Mouse (Mus musculus) forebrain, embryonic 14.5 days (tissue): ENCODE results near the gene Uap1l1. TPM values are rescaled to one million over a fixed set of nuclear protein-coding genes. Genes with fewer than 3 reads are reported as not detected.
A peak's percentile ranks its signal among the peaks of the same experiment; 100 is the strongest.

Experiments
- ATAC-seq: fragments of 200-750 bp; cut with Nextera tagmentation; 2 replicates; pipeline ENCODE4 v1.8.0; 2017; ENCODE audit warnings: mild to moderate bottlenecking, moderate library complexity
- DNase-seq: peaks from one replicate; pipeline ENCODE4 v3.0.0-alpha.2; 2015; ENCODE audit warnings: low spot score
- H3K27ac ChIP-seq: fragments of 300-500 bp; sonication (generic); 2 replicates; pipeline ENCODE4 v1.5.1; 2014; ENCODE audit warnings: low read depth, mild to moderate bottlenecking, control low read depth, low read length, moderate library complexity
- H3K27me3 ChIP-seq: fragments of 300-500 bp; sonication (generic); replicated peaks from 2 replicates; pipeline ENCODE4 v1.6.1; 2014; ENCODE audit warnings: low read length, control low read depth, mixed read lengths; ENCODE audit not compliant: control insufficient read depth, insufficient read depth
- H3K36me3 ChIP-seq: fragments of 300-500 bp; sonication (generic); 2 replicates; pipeline ENCODE4 v1.6.1; 2014; ENCODE audit warnings: low read length, control low read depth; ENCODE audit not compliant: control insufficient read depth, insufficient read depth
- H3K4me1 ChIP-seq: fragments of 300-500 bp; sonication (generic); 2 replicates; pipeline ENCODE4 v1.6.1; 2014; ENCODE audit warnings: antibody characterized with exemption, low read length, control low read depth; ENCODE audit not compliant: control insufficient read depth, insufficient read depth
- H3K4me2 ChIP-seq: fragments of 300-500 bp; sonication (generic); 2 replicates; pipeline ENCODE4 v1.6.1; 2014; ENCODE audit warnings: mild to moderate bottlenecking, control low read depth, low read length
- H3K4me3 ChIP-seq: fragments of 300-500 bp; sonication (generic); 2 replicates; pipeline ENCODE4 v1.5.1; 2014; ENCODE audit warnings: low read depth, low read length, control low read depth
- H3K9ac ChIP-seq: fragments of 300-500 bp; sonication (generic); 2 replicates; pipeline ENCODE4 v1.6.1; 2014; ENCODE audit warnings: mild to moderate bottlenecking, low read length, control low read depth, moderate library complexity
- H3K9me3 ChIP-seq: fragments of 300-500 bp; sonication (generic); replicated peaks from 2 replicates; pipeline ENCODE4 v1.6.1; 2016; ENCODE audit warnings: low read length, control low read depth, mixed read lengths; ENCODE audit not compliant: control insufficient read depth
- WGBS: fragments of 180-500 bp; shearing (Covaris S2); extraction: QIAGEN DNeasy Blood & Tissue Kit; methylation state at CpG from one replicate; pipeline ENCODE4 v1.1.7; 2014; 5-methylcytosine and 5-hydroxymethylcytosine counted together
- polyA plus RNA-seq: library from polyadenylated mRNA; unstranded; fragments of >200 nt; fragmentation: Nextera tagmentation; extraction: Ambion mirVana; gene quantifications from 2 replicates; pipeline ENCODE4 v1.2.1, GENCODE M21; 2014

The Uap1l1 gene
- polyA plus RNA-seq, 1 experiment from 2014 or later: 5.8 TPM

- peaks cover 9% of the 10 kb centered on the region for H3K27me3 ChIP-seq
- ATAC-seq: no peak
- H3K4me1 ChIP-seq: peaks cover 9% of the 10 kb centered on the region
- no peak for DNase-seq
- WGBS: 82% methylated on average over 4 of the region's 4 CpGs
- H3K9ac ChIP-seq: no peak overlapping the region
- H3K36me3 ChIP-seq: no peaks in the 10 kb centered on the region
- H3K9me3 ChIP-seq: no peaks in the 10 kb centered on the region
- H3K27ac ChIP-seq: no peak overlapping the region
- H3K4me3 ChIP-seq: no peak overlapping the region
- no peak overlapping the region for H3K4me2 ChIP-seq
These were observed 5.6 kb downstream of the Uap1l1 start for GRCm38 (mm10) chr2:25359848-25360247.

- Histone ChIP-seq H3K27me3 (no peaks in the 10 kb centered on the region), H3K9ac (peak within 1 kb of the TSS; percentile 64), H3K4me2 (peak within 1 kb of the TSS; percentile 94), H3K36me3 (peaks cover 22% of the 10 kb centered on the region), H3K4me1 (peaks cover 9% of the 10 kb centered on the region), H3K27ac (no peak within 1 kb of the TSS), H3K9me3 (no peaks in the 10 kb centered on the region), H3K4me3 (peak within 1 kb of the TSS; percentile 52)
- 2% methylated on average over 13 of the region's 13 CpGs for WGBS
- peak; percentile 89 for ATAC-seq
- DNase-seq: peak; percentile 91
These were observed 9.0 kb downstream of the Uap1l1 start, which contains the start of gene Dpp7 for GRCm38 (mm10) chr2:25356208-25357079. TSS of gene Dpp7 (minus strand) at chr2:25356359.

- no peaks in the 10 kb centered on the region for H3K9me3 ChIP-seq
- no peaks in the 10 kb centered on the region for H3K27me3 ChIP-seq
- H3K27ac ChIP-seq: no peak overlapping the region
- ATAC-seq (no peak), DNase-seq (no peak)
- H3K36me3 ChIP-seq: peaks cover 31% of the 10 kb centered on the region
- H3K4me1 ChIP-seq: peaks cover 9% of the 10 kb centered on the region
- H3K4me2 ChIP-seq: peak overlapping the region; percentile 94
- H3K4me3 ChIP-seq: peak overlapping the region; percentile 52
- WGBS: 39% methylated on average over 18 of the region's 18 CpGs
- peak overlapping the region; percentile 64 for H3K9ac ChIP-seq
These were observed 9.9 kb downstream of the Uap1l1 start for GRCm38 (mm10) chr2:25355419-25356066.

- Histone ChIP-seq H3K36me3 (peaks cover 45% of the 10 kb centered on the region), H3K4me1 (peaks cover 9% of the 10 kb centered on the region), H3K9ac (no peak overlapping the region), H3K4me2 (no peak overlapping the region), H3K27me3 (no peaks in the 10 kb centered on the region), H3K4me3 (no peak overlapping the region), H3K27ac (no peak overlapping the region), H3K9me3 (no peaks in the 10 kb centered on the region)
- no peak for DNase-seq
- no peak for ATAC-seq
- 91% methylated on average over 6 of the region's 6 CpGs for WGBS
These were observed 11.3 kb downstream of the Uap1l1 start for GRCm38 (mm10) chr2:25354211-25354610.

GRCm38 (mm10) chr2:25350701-25351100 is 14.8 kb downstream of the Uap1l1 start:
- Histone ChIP-seq H3K4me2 (no peak overlapping the region), H3K36me3 (peaks cover 80% of the 10 kb centered on the region)
- WGBS: 95% methylated on average over 3 of the region's 3 CpGs

GRCm38 (mm10) chr2:25349499-25349898 is 16.0 kb downstream of the Uap1l1 start:
- Histone ChIP-seq H3K4me1 (no peaks in the 10 kb centered on the region), H3K4me2 (no peak overlapping the region), H3K27ac (no peak overlapping the region), H3K9ac (no peak overlapping the region), H3K9me3 (no peaks in the 10 kb centered on the region), H3K4me3 (no peak overlapping the region), H3K27me3 (no peaks in the 10 kb centered on the region), H3K36me3 (peaks cover 92% of the 10 kb centered on the region)
- ATAC-seq (no peak), DNase-seq (no peak)
- 97% methylated on average over 4 of the region's 4 CpGs for WGBS

More at GRCm38 (mm10) chr2:25350701-25351100, 14.8 kb downstream of the Uap1l1 start:
- H3K4me3 ChIP-seq: no peak overlapping the region
- no peaks in the 10 kb centered on the region for H3K27me3 ChIP-seq
- no peak overlapping the region for H3K9ac ChIP-seq
- H3K27ac ChIP-seq: no peak overlapping the region
- no peaks in the 10 kb centered on the region for H3K9me3 ChIP-seq
- DNase-seq (no peak), ATAC-seq (no peak)
- H3K4me1 ChIP-seq: peaks cover 2% of the 10 kb centered on the region

GRCm38 (mm10) chr2:25348162-25348561 is 17.3 kb downstream of the Uap1l1 start:
- H3K4me3 ChIP-seq: no peak overlapping the region
- H3K27me3 ChIP-seq: no peaks in the 10 kb centered on the region
- H3K4me1 ChIP-seq: no peaks in the 10 kb centered on the region
- DNase-seq: no peak
- no peaks in the 10 kb centered on the region for H3K9me3 ChIP-seq
- 93% methylated on average over 7 of the region's 7 CpGs for WGBS
- ATAC-seq: no peak
- H3K4me2 ChIP-seq: no peak overlapping the region
- H3K9ac ChIP-seq: no peak overlapping the region
- no peak overlapping the region for H3K27ac ChIP-seq
- peaks cover 100% of the 10 kb centered on the region for H3K36me3 ChIP-seq

- DNase-seq (no peak), ATAC-seq (no peak)
- Histone ChIP-seq H3K9me3 (no peaks in the 10 kb centered on the region), H3K4me1 (peaks cover 5% of the 10 kb centered on the region), H3K36me3 (peaks cover 83% of the 10 kb centered on the region), H3K27ac (no peak overlapping the region), H3K4me2 (no peak overlapping the region), H3K27me3 (no peaks in the 10 kb centered on the region), H3K9ac (no peak overlapping the region), H3K4me3 (no peak overlapping the region)
- WGBS: 92% methylated on average over 6 of the region's 6 CpGs
These were observed 27.2 kb downstream of the Uap1l1 start for GRCm38 (mm10) chr2:25338303-25338702.

- no peaks in the 10 kb centered on the region for H3K9me3 ChIP-seq
- H3K36me3 ChIP-seq: peaks cover 47% of the 10 kb centered on the region
- H3K4me2 ChIP-seq: peak overlapping the region; percentile 92
- ATAC-seq: no peak
- H3K27me3 ChIP-seq: no peaks in the 10 kb centered on the region
- H3K9ac ChIP-seq: peak overlapping the region; percentile 87
- 84% methylated on average over 2 of the region's 2 CpGs for WGBS
- H3K4me3 ChIP-seq: peak overlapping the region; percentile 89
- no peak for DNase-seq
- no peak overlapping the region for H3K27ac ChIP-seq
- H3K4me1 ChIP-seq: peaks cover 13% of the 10 kb centered on the region
These were observed 31.9 kb downstream of the Uap1l1 start for GRCm38 (mm10) chr2:25333569-25333968.
